Mouse (Mus musculus): Measurements from ENCODE around the gene Mesd.

GRCm38 (mm10) chr7:83896077-83896740, 11.9 kb downstream of the Mesd start:
- no peak for TF ChIP-seq POLR2A (IDR thresholded peaks at IDR 0.05; ENCODE audit: borderline replicate concordance, control insufficient read depth, low read depth, low read length)
- no peak for TF ChIP-seq CTCF (IDR thresholded peaks at IDR 0.05; ENCODE audit: control insufficient read depth, insufficient read depth, low read length)
